Mouse (Mus musculus): ENCODE measurements around the gene Slc28a2.
"Not testable (repeated sequence)": the region's sequence is repeated elsewhere in the genome, so short reads cannot be mapped to it uniquely, and the experiment has no call there.

The Slc28a2 gene

DNA sequence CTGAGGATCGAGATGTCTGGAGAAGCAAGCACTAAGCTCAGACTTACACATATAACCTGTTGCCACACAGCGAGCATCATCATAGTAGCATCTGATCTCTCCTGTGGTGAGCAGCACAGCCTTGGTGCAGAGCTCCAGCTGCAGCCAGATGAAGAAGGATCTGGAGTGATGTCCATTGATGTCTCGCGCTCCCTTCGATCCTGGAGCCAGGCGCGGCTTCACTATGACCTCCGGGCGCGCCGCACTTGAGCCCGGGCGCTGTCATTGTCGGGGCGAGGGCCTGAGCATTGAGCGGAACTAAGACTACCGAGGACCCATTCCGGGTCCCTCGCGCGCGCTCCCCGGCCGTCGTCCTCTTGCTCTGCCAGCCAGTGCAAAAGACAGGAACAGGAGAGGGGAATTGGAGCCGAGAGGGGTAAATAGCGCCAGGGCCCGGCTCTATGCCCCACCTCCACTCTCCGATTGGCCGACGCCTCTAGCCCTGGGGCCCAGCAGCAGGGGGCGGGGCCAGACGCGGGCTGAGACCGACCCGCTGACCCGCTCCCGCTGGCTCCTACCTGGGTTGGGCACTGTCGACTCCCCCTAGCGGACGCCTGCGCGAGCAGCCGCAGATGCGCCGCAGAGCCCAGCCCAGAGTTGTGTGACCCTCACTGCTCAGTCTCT is 41.2 kb downstream of the Slc28a2 start:
- DNase-seq (ENCODE audit: low read depth, low spot score), result peak; percentile 85

DNA sequence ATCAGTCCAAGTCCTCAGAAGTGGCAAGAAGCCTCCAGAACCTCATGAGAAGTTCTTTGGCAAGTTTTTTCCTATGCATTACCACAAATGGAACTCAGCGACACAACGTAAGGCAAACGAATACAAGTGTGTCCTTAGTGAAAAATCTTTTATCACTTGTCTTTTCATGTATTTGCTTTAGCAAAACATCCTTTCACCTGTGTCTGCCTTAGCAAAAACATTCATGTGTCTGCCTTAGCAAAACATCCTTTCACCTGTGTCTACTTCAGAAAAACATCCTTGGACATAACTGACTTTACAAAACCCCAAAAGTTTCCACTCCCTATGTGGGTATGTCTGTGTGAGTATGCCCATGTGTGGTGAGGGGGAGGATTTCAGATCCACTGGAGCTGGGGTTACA is 42.9 kb downstream of the Slc28a2 start:
- no peak for DNase-seq (ENCODE audit: low read depth, low spot score)

DNA sequence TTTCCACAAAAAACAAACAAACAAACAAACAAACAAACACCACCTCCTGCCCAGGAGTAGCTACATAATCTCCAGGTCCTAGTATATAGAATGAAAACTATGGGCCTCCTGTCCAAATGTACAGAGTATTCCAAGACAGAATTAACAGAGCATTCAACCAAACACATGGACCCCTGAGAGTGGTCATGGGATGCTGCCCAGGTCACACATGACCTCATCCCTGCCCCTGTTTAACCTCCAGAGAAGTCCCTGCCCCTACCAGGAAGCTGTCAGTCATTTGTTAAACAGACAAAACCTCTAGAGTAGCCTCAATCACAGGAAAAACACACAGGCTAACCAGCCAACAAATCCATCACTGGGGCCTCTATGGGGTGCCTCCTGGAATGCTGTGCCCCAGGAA is 50.3 kb downstream of the Slc28a2 start:
- no peak for DNase-seq (ENCODE audit: low read depth, low spot score)

DNA sequence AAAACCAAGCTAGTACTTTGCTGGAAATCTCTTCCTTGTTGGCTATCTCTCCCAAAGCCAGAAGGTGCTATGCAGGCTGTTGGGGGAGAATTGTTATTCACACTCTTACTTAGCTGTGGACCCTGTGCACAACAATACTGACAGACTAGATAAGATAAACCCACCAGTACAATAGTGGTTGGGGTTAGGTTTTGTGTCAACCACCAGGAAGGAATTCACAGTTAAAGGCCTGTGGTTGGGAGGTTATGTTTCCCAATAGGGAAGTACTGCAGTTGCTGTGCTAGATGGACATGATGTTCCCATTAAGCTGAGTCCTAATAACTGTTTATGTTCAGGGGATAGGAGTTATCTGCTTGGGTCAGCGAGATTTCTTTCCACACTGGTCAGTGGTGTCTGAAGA is 57.5 kb downstream of the Slc28a2 start:
- not testable (repeated sequence) for DNase-seq (ENCODE audit: low read depth, low spot score)

DNA sequence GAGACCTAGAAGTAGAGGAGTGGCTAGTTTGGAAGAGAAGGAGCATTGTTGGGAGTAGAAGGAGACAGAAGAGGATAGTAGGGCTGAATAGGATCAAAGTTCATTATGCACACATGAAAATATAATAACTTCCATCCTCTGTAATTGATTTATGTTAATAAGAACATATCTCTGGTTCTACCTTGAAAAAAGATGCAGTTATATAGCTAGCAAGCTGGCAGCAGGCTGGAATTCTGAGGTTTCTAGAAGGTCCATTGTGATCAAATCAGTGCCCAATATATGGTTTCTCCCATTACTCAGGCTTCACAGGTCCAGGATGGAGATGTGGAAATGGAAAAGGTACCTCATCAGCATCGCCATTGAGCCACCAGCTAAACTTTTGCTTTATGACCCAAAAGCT is 58.4 kb downstream of the Slc28a2 start, which contains the start of gene Gm14085:
TSS of gene Gm14085 (plus strand) at position 301 of the 400 bp plus-strand sequence.
- DNase-seq (ENCODE audit: low read depth, low spot score), result no peak

DNA sequence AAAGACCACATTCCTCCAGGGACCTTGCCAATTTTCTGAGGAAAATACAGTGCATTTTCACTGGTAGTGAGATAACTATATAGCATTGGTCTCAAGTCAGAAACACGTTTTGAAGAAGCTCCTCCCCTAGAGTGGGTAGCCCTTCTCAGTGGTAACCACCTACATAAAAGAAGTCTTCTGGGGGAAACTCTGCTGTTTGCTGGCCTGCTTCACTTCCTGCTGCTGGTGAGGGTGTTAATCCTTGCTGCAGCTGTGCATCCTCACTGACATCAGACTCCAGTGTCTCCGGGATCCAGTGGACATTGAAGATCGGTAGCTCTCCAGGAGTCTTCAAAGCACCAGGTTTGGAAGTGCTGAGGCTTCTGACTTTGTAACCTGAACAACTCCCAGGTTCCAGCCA is 59.4 kb downstream of the Slc28a2 start:
- not testable (repeated sequence) for DNase-seq (ENCODE audit: low read depth, low spot score)

DNA sequence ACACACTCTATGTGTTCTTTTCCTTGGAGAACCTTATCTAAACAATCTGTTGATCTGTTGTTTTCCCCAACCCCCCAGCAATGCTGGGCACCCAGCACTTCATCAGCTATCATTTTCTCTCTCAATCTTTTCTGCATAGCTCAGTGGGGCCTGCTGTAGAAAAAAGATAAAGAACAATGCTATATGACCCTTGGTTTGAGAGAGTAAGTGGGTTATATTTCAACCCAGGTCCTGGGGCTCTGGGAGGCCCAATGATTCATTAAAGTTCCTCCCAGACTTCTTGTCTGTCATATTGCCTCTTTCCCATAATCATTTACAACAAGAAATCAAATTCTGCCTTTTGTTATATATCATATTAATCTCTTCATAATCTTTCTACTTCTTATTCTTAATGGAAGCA is 59.8 kb downstream of the Slc28a2 start:
- not testable (repeated sequence) for DNase-seq (ENCODE audit: low read depth, low spot score)

DNA sequence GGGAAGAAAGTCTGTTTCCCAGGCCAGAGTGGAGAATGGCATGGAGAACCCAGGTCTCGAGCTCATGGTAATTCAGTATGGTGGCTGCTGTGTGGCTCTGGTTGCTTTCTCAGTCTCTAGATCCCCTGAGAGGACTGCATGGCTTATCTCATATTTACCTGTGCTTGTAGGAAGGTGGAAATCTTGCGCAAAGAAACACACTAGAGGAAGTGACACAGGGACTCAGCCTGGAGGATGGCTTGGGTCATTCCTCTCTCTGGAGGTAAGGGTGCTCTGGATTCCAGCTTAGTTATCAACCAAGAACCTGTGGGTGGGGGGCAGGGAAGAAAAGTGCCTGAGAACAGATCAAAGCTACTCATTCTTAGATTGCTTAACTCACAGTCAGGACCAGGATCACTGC is 60.4 kb downstream of the Slc28a2 start:
- DNase-seq (ENCODE audit: low read depth, low spot score), result no peak

All from WW6 (cell line).